Mouse (Mus musculus): ENCODE measurements around the gene Ccdc175.
A peak's percentile ranks its signal among the peaks of the same experiment; 100 is the strongest.

The Ccdc175 gene

DNA sequence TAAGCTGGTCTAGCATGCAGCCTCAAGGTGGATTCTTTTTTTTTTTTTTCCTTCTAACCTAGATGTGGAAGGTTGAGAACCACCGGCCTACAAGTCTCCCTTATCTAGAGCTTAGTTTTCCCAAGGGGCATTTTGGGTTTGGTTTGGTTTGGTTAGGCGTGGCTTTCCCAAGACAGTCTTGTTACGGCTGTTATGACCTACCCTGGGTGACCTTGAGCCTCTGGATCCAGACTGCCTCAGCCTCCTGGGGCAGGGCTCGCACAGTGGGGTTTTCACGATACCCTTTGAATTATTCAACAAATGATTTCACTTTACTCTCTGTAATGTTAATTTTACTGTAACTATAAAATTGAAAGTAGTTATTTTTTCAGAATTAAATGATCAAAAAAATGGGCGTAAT is 82.1 kb downstream of the Ccdc175 start:
- no peak for DNase-seq (ENCODE audit: low read depth, low spot score)

GRCm38 (mm10) chr12:72096966-72097365 is 87.9 kb downstream of the Ccdc175 start:
- DNase-seq (ENCODE audit: low read depth, low spot score), result no peak

DNA sequence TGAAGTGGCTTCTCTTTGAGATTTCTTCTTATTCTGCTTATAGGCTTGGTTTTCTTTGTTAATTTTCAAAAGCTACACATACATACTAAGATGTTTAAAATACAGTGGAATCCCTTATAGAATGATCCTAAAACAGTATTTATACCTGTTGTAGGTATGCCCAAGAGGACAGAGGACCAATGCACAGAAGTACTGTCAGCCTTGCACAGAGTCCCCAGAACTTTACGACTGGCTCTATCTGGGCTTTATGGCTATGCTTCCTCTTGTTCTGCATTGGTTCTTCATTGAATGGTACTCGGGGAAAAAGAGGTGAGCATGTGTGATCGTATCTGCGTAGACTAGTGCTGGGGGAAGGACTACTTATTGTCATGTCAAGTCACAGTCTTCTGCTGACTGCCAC is 95.0 kb downstream of the Ccdc175 start:
- no peak for DNase-seq (ENCODE audit: low read depth, low spot score)

GRCm38 (mm10) chr12:72086166-72086825 is 98.5 kb downstream of the Ccdc175 start:
- no peak for DNase-seq (ENCODE audit: low read depth, low spot score)

DNA sequence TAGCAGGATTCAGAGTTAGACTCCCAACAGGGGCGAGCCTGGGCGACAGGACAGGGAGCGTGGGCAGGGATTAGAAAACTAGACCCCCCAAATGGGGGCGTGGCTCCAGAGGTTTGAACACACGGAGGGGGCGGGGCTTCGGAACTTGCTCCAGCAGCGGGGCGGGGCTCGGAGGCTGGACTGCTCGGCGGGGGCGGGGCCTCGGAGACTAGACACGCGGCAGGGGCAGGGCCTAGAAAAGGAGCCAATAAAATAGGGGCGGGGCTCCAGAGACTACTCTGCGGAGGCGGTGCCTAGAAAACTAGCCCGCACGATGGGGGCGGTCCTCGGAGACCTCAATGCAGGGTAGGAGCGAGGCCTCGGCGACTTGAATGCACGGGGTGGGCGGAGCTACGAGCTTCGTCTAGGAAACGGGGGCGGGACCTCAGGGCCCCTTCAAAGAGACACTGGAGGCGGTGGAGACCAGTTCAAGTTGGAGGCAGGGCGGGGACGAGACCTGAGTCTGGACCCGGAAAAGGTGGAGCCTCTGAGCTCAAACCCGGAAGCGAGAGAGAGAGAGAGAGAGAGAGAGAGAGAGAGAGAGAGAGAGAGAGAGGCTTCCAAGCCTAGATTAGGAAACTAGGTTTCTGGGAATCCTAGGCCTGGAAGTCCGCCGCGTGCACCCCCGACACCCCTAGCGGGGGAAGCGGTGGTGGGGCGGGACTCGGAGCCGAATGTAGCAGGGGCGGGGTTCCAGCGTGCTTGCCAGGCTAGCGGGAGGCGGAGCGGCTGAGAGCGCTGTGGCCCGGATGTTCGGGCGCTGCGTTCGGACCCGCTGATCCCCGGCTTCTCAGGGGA is 99.3 kb downstream of the Ccdc175 start, which contains the start of the genes L3hypdh and Jkamp:
Gene L3hypdh (minus strand): TSS at position 111 of the 837 bp plus-strand sequence.
Gene Jkamp (plus strand): TSS at position 261 of the 837 bp plus-strand sequence.
- DNase-seq (ENCODE audit: low read depth, low spot score), result peak; percentile 100

GRCm38 (mm10) chr12:72085024-72085328 is 99.9 kb downstream of the Ccdc175 start:
- DNase-seq (ENCODE audit: low read depth, low spot score), result no peak

DNA sequence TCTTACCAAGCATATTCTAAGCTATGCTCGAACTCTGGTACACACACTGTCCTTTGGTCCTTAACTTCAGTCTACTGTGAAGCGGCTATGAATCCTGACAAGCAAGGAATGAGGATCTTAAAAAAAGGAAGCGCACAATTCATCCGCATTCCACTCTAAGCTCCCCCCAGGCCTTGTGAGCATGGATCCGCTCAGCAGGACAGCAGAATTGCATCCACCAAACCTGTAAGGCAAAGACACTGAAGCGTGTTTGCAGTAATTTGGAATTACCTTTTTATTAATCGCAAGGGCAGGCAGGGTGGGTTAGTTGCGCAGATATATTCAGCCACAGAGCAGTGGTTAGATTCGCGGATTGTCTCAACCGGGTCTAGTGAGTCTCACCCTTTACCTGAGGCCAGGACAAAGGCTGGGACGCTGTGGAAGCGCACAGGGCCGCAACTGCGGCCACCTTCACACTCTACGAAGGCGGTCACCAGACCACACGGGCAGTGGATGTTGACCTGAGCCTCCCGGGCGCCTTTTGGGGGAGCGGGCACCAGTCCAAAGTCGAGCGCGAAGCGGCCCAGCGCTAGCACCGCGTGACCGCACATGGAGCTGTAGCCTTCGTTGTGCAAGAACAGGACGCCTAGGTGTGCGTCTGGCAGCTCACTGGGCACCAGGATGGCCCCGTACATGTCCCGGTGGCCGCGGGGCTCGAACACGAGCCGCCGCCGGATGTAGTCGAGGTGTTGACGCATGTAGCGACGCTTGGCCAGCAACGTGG is 100.4 kb downstream of the Ccdc175 start:
- DNase-seq (ENCODE audit: low read depth, low spot score), result peak; percentile 56

- no peak for DNase-seq (ENCODE audit: low read depth, low spot score)
Observed at GRCm38 (mm10) chr12:72083265-72083664, 101.6 kb downstream of the Ccdc175 start.

DNA sequence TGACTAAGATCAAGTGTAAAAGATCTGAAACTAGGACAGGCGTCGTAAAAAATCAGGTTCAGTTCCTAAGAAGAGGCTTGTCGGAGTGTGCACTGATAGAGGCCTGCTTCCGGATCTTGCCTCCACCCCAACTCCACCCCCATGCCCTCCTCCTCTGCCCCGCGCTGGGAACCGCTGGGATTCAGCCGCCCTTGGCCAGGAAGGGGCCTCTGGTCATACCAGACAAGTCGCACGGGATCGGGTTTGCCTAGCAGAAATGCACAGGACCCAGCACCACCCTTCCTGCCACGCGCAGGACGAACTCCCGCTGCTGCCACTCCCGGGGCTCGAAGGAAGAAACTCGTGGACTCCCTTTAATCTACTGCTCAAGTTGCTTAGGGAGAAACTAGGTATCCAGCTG is 102.5 kb downstream of the Ccdc175 start:
- DNase-seq (ENCODE audit: low read depth, low spot score), result no peak

DNA sequence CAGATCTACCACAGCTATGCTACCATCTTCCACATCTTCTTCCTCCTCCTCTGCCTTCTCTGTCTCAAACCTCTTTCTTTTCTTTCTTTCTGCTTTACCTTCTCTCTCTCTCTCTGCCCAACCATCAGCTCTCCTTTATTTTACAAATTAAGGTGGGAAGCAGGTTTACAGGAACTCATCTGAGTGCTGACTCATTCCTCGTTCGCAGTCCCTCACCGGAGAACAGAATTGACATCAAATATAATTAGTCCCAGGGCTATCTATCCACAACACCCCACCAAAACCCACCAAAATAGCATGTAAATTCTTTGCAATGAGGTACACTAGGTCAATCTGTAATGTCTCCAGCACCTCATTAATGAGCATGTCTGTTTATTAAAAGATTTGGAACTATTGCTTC is 102.9 kb downstream of the Ccdc175 start:
- DNase-seq (ENCODE audit: low read depth, low spot score), result no peak

DNA sequence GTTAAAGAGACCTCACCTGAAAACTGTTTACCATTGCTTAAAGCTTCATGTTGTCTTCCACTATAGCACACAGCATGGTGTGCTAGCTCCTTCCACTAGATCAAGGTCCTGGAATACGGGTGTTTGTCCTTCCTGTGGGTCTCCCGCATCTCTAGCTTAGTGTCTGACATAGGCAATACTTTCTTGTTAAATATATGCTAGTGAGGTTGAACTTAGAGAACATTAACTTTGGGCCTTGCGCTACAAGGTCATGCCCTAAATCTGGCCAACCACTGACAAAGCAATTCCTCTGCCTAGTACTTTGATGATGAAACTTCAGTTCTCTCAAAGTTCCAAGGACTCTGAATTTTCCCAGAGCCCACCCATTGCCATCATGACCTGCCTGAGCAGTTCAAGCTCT is 106.6 kb downstream of the Ccdc175 start:
- DNase-seq (ENCODE audit: low read depth, low spot score), result no peak

GRCm38 (mm10) chr12:72070327-72071269 is 114.2 kb downstream of the Ccdc175 start, which contains the start of gene Gpr135:
TSS of gene Gpr135 (minus strand) at chr12:72071125.
- DNase-seq (ENCODE audit: low read depth, low spot score), result no peak

- DNase-seq (ENCODE audit: low read depth, low spot score), result no peak
Observed at GRCm38 (mm10) chr12:72069626-72070326, 115.1 kb downstream of the Ccdc175 start.

DNA sequence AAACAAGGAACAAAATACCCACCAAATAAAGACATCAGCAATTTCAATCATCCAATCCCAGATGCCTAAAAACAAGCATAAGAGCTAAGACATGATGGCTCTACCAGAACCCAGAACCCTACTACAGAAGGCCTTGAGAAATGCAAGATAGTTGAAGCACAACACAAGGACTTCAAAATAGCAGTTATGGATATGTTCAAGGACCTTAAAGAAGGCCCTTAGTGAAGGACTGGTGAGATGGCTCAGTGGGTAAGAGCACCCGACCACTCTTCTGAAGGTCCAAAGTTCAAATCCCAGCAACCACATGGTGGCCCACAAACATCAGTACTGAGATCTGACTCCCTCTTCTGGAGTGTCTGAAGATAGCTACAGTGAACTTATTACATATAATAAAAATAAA is 127.0 kb downstream of the Ccdc175 start:
- no peak for DNase-seq (ENCODE audit: low read depth, low spot score)

- DNase-seq (ENCODE audit: low read depth, low spot score), result no peak
Observed at GRCm38 (mm10) chr12:72053851-72054250, 131.0 kb downstream of the Ccdc175 start.

- peak; percentile 79 for DNase-seq (ENCODE audit: low read depth, low spot score)
Observed at GRCm38 (mm10) chr12:72053303-72053702, 131.5 kb downstream of the Ccdc175 start.

DNA sequence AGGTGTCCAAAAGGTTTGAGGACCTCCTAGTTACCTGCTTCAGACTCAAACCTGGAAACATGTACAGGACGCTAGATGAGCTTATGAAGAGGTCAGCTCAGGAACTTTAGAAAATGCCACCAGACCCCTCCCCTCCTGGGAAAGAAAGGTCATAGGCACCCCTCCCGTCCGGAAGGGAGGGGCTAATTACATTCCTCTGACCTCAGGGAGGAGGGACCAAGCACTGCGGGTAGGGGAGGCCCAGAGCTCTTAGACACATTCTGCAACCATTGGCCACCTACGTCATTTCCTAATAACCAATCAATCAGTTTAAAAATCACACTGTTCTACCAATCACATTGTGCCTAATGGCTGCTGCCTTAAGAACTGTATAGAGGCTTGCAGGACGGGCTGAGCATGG is 132.3 kb downstream of the Ccdc175 start:
- DNase-seq (ENCODE audit: low read depth, low spot score), result no peak

All from 3T3-L1 (cell line).